Mouse (Mus musculus) embryo, embryonic 10 days (tissue): ENCODE measurements around the gene Ldlr.
"Not testable (repeated sequence)": the region's sequence is repeated elsewhere in the genome, so short reads cannot be mapped to it uniquely, and the experiment has no call there.

Experiments
- DNase-seq: peaks from one replicate; pipeline ENCODE4 v3.0.0-alpha.2; 2015; ENCODE audit warnings: low spot score

Gene Ldlr

DNA sequence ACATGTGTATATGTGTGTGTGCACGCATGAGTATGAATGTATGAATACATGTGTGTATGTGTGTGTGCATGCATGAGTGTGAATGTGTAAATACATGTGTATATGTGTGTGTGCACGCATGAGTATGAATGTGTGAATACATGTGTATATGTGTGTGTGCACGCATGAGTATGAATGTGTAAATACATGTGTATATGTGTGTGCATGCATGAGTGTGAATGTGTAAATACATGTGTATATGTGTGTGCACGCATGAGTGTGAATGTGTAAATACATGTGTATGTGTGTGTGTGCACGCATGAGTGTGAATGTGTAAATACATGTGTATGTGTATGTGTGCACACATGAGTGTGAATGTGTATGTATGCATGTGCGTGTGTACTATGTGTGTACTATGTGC lies 70.2 kb downstream of the Ldlr start:
- DNase-seq = not testable (repeated sequence)

GRCm38 (mm10) chr9:21794344-21794834 lies 71.1 kb downstream of the Ldlr start:
- DNase-seq = no peak

GRCm38 (mm10) chr9:21794925-21795324 lies 71.6 kb downstream of the Ldlr start:
- DNase-seq = no peak

DNA sequence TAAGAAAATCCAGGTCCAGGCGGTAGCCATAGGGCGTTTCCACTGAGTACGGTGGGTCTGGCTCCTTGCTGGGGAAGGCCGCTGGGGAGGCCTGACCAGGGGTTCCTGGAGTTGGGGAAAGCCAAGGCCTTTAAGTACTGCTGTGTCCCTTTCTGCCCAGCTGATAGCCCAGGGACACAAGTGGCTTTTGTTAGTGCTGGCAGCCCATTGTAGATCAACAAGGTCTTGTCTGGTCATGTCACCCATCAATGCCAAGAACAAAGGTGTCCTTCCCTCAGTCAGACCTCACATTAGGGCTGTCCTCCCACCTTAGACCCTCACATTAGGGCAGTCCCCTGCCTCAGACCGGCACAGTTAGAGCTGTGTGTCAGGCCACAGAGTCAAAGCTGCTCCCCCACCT lies 72.3 kb downstream of the Ldlr start:
- DNase-seq = no peak

DNA sequence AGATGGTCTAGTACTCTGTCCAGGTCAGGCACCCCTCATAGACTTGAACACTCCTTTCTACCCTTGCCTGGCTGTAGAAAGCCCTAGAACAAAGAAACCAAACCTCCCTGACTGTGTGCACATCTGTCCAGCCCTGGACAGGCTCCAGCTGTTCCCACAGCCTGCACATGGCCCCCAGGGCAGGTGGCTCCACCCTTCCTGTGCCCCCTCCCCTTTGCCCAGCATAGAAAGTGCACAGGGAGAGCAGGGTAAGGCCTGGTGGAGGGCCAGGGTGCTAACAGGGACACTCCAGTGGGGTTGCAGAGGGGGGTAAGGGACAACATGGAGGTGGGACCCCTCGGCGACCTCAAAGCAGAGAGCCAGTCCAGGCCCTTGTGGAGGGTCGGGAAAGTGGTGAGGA lies 73.0 kb downstream of the Ldlr start:
- DNase-seq = peak; percentile 18

GRCm38 (mm10) chr9:21796919-21797318 lies 73.6 kb downstream of the Ldlr start:
- no peak for DNase-seq

GRCm38 (mm10) chr9:21797921-21798344 lies 74.7 kb downstream of the Ldlr start:
- peak; percentile 69 for DNase-seq

DNA sequence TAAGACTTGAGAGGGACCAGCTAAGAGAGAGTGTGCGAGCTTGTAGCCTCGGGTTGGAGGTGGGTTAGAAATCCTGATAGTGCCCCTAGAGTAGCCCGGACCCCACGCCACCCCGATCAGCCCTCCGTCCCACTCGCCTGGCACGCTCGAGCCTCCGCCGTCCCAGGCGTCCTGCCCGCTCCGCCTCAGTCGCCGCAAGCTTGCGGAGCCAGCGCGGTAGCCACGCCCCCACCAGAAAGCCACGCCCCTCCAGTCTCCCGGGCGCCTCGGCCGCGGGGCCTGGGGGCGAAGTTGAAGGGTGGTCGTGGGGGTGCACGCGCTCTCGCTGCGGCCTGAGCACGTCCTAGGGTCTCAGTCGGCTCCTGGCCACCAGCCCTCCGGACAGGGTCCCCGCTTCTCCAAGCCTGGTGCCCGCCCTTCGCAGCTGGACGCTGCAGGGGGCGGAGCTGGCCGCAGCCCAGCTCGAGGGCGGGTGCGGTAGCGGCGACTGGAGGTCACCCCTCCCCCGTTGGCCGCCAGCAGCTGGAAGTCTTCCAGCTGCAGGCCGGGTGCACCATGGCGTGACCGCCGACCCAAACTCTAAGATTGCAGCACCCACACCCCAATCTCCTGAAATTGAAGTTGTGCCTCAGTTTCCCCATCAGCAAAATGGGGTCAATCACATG lies 75.2 kb downstream of the Ldlr start, which contains the start of gene Kank2:
Gene Kank2 (minus strand): TSS at position 400 of the 665 bp plus-strand sequence.
- peak; percentile 90 for DNase-seq

DNA sequence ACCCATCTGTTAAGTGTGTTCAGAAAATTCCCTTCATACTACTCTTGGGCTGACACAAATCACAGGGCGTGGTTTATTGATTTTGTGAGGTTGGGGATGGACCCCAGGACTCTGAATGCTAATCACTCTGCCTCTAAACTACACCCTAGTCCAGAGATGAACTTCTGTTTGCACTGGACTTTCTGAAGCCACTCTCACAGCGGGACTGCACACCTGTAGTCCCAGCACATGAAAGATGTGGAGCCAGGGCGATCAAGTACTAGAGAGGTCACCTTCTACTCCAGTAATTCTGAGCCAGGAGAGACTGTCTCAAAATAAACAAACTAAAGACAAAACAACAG lies 75.7 kb downstream of the Ldlr start:
- DNase-seq = no peak
